Mouse (Mus musculus) midbrain, embryonic 16.5 days (tissue): ENCODE measurements around the gene Eif2b2. TPM values are rescaled to one million over a fixed set of nuclear protein-coding genes. Genes with fewer than 3 reads are reported as not detected.

Experiments
- ATAC-seq: fragments of 200-750 bp; cut with Nextera tagmentation; 2 replicates; pipeline ENCODE4 v1.8.0; 2017; ENCODE audit warnings: moderate TSS enrichment
- H3K27ac ChIP-seq: fragments of 300-500 bp; sonication (generic); 2 replicates; pipeline ENCODE4 v1.5.1; 2014; ENCODE audit warnings: mild to moderate bottlenecking, low read length, mixed read lengths
- H3K27me3 ChIP-seq: fragments of 300-500 bp; sonication (generic); 2 replicates; pipeline ENCODE4 v1.6.1; 2014; ENCODE audit warnings: low read depth, low read length, mixed read lengths; ENCODE audit not compliant: control insufficient read depth, insufficient read depth
- H3K36me3 ChIP-seq: fragments of 300-500 bp; sonication (generic); 2 replicates; pipeline ENCODE4 v1.6.1; 2014; ENCODE audit warnings: mild to moderate bottlenecking, low read length, moderate library complexity, mixed read lengths; ENCODE audit not compliant: control insufficient read depth, insufficient read depth
- H3K4me1 ChIP-seq: fragments of 300-500 bp; sonication (generic); 2 replicates; pipeline ENCODE4 v1.6.1; 2014; ENCODE audit warnings: mild to moderate bottlenecking, low read length, mixed read lengths; ENCODE audit not compliant: control insufficient read depth, insufficient read depth
- H3K4me2 ChIP-seq: fragments of 300-500 bp; sonication (generic); 2 replicates; pipeline ENCODE4 v1.6.1; 2014; ENCODE audit warnings: mild to moderate bottlenecking, low read length, mixed read lengths
- H3K4me3 ChIP-seq: fragments of 300-500 bp; sonication (generic); 2 replicates; pipeline ENCODE4 v1.5.1; 2014; ENCODE audit warnings: low read depth, mild to moderate bottlenecking, low read length, moderate library complexity, mixed read lengths
- H3K9ac ChIP-seq: fragments of 300-500 bp; sonication (generic); 2 replicates; pipeline ENCODE4 v1.6.1; 2014; ENCODE audit warnings: low read depth, low read length, mixed read lengths
- H3K9me3 ChIP-seq: fragments of 300-500 bp; sonication (generic); replicated peaks from 2 replicates; pipeline ENCODE4 v1.6.1; 2014; ENCODE audit warnings: mild to moderate bottlenecking, low read length, mixed read lengths; ENCODE audit not compliant: control insufficient read depth, poor library complexity, severe bottlenecking
- WGBS: fragments of 180-500 bp; shearing (Covaris S2); extraction: QIAGEN DNeasy Blood & Tissue Kit; methylation state at CpG from one replicate; pipeline ENCODE4 v1.1.7; 2014; 5-methylcytosine and 5-hydroxymethylcytosine counted together
- polyA plus RNA-seq: library from polyadenylated mRNA; unstranded; fragments of >200 nt; fragmentation: Nextera tagmentation; extraction: Ambion mirVana; gene quantifications from 2 replicates; pipeline ENCODE4 v1.2.1, GENCODE M21; 2015

Eif2b2 gene
- polyA plus RNA-seq, 1 experiment from 2014 or later = 75.2 TPM

DNA sequence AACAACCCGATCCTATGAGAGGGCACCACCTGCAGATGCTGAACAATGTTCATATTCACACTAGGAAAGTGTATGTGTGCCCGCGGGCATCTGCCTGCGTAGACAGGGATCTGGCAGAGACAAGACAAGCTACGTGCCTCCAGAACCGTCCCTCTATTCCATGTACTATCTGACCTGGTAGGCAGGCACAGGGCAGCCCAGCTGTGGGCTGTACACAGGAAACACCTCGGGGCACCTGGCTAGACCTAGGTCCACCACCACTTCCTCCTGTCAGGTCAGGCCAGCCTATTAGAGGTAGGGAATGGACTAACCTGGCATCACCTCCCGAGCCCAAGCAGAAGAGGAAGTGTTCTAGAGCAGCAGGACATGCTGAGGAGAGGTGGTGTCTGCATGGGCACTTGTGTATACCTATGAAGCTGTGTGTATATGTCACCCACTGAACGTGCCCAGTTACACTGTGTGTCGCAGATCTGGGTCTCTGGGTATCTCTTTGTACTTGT is 41.5 kb upstream of the Eif2b2 start, which contains the start of gene Pgf:
Gene Pgf (minus strand): TSS at position 51 of the 500 bp plus-strand sequence.
- Histone ChIP-seq H3K4me2 (peak within 1 kb of the TSS; percentile 64), H3K9ac (peak within 1 kb of the TSS; percentile 3), H3K36me3 (no peaks in the 10 kb centered on the region), H3K9me3 (no peaks in the 10 kb centered on the region), H3K27ac (no peak within 1 kb of the TSS), H3K27me3 (peaks cover 2% of the 10 kb centered on the region), H3K4me3 (peak within 1 kb of the TSS; percentile 30), H3K4me1 (peaks cover 29% of the 10 kb centered on the region)
- ATAC-seq = no peak
- WGBS = 72% methylated on average over 10 of the region's 10 CpGs

DNA sequence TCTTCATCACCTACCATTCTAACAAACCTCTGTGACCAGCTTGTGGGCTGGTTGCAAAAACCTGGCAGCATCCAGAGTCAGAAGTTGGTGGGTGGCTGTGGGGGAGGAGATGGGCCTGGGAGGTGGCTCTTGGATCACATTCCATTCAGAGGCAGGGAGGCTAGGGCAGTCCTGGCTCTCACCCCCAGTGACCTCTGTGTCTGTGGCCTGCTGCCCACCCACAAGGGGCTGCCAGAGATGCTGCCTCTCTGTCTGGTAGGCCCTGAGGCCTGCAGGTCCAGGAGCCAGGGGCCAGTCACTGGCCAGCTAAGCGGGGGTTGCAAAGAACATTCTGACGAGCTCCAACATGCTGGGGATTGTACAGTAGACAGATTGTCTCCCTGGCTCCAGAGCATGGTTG is 41.0 kb upstream of the Eif2b2 start:
- Histone ChIP-seq H3K4me3 (no peak overlapping the region), H3K4me2 (no peak overlapping the region), H3K9me3 (no peaks in the 10 kb centered on the region), H3K27me3 (peaks cover 2% of the 10 kb centered on the region), H3K9ac (no peak overlapping the region), H3K36me3 (no peaks in the 10 kb centered on the region), H3K27ac (no peak overlapping the region), H3K4me1 (peaks cover 29% of the 10 kb centered on the region)
- no peak for ATAC-seq
- WGBS = 82% methylated on average over 2 of the region's 2 CpGs

DNA sequence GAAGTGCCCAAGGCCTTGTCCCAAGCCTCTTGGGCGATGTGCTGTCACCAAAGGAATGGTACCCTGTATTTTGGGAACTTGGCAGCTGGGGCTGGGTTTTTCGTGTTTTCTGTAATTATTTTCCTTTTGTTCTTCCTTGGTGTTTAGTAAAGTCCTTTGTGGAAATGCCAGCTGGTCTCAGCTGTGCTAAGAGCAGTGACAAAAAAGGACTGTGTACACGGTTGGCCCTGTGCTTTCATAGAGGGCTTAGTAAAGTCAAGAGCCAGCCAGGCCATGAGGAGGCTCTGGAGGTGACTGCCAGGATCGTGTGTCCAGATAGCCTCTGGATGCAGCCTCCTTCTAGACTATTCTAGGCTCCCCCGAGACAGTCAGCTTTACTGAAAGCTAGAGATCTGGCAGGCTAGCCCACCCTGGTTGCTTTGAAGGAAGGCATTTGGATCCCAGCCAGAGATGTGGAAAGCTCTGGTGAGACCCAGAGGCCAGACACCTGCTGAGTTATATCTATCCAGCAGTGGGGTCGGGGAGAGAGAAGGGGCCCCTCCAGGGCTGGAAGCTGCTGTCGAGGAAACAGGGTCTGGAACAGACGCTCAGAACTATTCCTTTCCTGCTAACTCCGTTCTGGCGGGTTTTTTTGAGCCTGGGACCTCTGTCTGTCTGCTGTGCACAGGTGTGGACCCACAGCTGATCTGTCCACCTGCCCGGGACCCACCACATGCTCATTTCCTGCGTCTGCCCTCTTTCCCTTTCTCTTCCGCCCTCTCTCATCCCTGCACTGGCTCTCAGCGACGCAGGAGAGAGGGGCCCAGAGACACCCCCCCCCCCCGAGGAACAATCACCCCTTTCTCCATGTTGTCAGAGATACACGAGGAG is 37.6 kb upstream of the Eif2b2 start:
- Histone ChIP-seq H3K9ac (no peak overlapping the region), H3K4me2 (no peak overlapping the region)
- 28% methylated on average over 17 of the region's 17 CpGs for WGBS

DNA sequence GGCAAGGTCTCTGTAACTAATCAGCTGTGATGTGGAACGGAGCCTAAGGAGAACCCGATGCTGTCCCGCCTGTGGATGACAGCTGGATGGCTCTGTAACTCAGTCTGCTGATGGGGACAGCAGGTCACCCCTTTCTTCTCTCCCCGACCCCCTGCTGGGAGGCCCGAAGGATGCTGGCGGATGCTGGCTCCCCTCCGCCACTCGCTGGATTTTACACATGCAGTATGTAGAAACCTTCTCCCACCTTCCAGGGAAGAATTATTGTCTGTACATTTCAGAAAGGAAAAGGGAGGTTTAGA is 37.0 kb upstream of the Eif2b2 start:
- Histone ChIP-seq H3K27me3 (peaks cover 2% of the 10 kb centered on the region; the same call in 1 of the 2 replicates), H3K27ac (no peak overlapping the region), H3K36me3 (no peaks in the 10 kb centered on the region), H3K4me1 (peaks cover 12% of the 10 kb centered on the region; the same call in 1 of the 2 replicates), H3K9ac (no peak overlapping the region), H3K4me2 (no peak overlapping the region), H3K9me3 (no peaks in the 10 kb centered on the region), H3K4me3 (no peak overlapping the region)
- 6% methylated on average over 8 of the region's 8 CpGs for WGBS
- ATAC-seq = no peak

More for the DNA sequence above, 37.6 kb upstream of the Eif2b2 start:
- H3K9me3 ChIP-seq = no peaks in the 10 kb centered on the region
- H3K36me3 ChIP-seq = no peaks in the 10 kb centered on the region
- H3K4me1 ChIP-seq = peaks cover 15% of the 10 kb centered on the region; the same call in 1 of the 2 replicates
- no peak for ATAC-seq
- no peak overlapping the region for H3K4me3 ChIP-seq
- no peak overlapping the region for H3K27ac ChIP-seq
- H3K27me3 ChIP-seq = peaks cover 2% of the 10 kb centered on the region; the same call in 1 of the 2 replicates

DNA sequence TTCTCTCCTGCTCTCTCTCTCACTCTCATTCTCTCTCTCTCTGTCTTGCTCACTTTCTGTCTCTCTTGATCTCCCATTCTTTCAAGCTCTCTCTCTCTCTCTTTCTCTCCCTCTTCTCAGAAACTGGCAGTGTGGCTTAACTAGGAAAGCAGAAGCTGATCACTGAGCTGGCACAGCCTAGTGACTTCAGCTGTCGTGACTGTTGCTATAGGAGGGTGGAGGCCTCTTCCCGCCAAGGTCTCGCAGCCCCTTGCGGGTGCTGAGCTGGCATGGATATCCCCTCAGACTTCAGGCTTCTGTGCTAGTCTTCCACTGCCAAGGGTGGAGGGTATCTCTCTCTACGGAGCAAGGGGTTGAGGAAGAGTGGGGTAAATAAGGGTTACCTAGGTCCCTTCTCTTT is 36.4 kb upstream of the Eif2b2 start:
- Histone ChIP-seq H3K9me3 (no peaks in the 10 kb centered on the region), H3K4me3 (no peak overlapping the region), H3K36me3 (no peaks in the 10 kb centered on the region), H3K27ac (no peak overlapping the region), H3K9ac (no peak overlapping the region), H3K4me1 (peaks cover 12% of the 10 kb centered on the region; the same call in 1 of the 2 replicates), H3K4me2 (no peak overlapping the region), H3K27me3 (peaks cover 2% of the 10 kb centered on the region; the same call in 1 of the 2 replicates)
- no peak for ATAC-seq
- 52% methylated on average over 5 of the region's 5 CpGs for WGBS

DNA sequence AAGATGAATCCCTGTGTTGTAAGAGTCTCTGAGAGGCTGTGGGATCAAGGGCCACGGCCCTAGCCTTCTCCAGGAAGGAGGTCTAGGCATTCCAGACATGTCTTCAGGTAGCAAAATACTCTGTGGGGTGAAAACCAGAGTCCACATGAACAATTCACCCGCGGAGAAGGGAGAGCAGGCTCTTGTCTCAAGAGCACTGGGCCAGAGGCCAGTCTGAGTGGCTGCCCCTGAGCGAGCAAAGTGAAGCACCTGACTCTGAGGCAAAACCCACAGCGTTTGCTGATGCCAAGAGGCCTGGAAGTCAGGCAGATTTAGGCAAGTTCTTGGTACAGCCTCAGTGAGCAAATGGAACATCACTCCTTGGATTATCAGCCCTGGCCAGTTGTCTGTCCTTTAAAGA is 35.2 kb upstream of the Eif2b2 start:
- H3K27me3 ChIP-seq = peaks cover 2% of the 10 kb centered on the region; the same call in 1 of the 2 replicates
- H3K9me3 ChIP-seq = no peaks in the 10 kb centered on the region
- H3K27ac ChIP-seq = no peak overlapping the region
- no peak overlapping the region for H3K9ac ChIP-seq
- no peak overlapping the region for H3K4me2 ChIP-seq
- H3K4me1 ChIP-seq = peaks cover 12% of the 10 kb centered on the region; the same call in 1 of the 2 replicates
- H3K36me3 ChIP-seq = no peaks in the 10 kb centered on the region
- no peak overlapping the region for H3K4me3 ChIP-seq
- 75% methylated on average over 5 of the region's 5 CpGs for WGBS
- ATAC-seq = no peak

DNA sequence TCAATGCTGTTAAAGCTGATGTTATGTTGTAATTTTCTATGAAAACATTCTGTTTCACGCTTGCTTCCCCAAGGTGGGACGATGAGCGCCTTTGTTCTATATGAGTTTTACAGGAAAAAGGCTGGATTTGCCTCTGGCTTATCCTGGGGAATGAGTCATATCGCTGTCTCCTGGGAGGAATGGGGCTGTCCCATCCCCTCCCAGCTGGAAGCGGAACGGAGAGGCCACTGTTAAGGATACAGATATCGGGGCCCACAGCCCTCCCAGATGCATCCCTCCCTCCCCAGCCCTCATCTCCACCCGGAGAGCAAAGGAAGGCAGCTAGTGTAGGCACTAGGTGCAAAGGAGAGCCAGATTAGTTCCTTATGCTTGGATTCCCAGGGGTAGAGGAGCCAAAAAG is 33.5 kb upstream of the Eif2b2 start:
- no peak overlapping the region for H3K9ac ChIP-seq
- H3K36me3 ChIP-seq = no peaks in the 10 kb centered on the region
- H3K4me1 ChIP-seq = peaks cover 12% of the 10 kb centered on the region; the same call in 1 of the 2 replicates
- H3K27ac ChIP-seq = no peak overlapping the region
- no peaks in the 10 kb centered on the region for H3K9me3 ChIP-seq
- no peak overlapping the region for H3K4me2 ChIP-seq
- no peak for ATAC-seq
- H3K4me3 ChIP-seq = no peak overlapping the region
- 69% methylated on average over 8 of the region's 8 CpGs for WGBS
- H3K27me3 ChIP-seq = no peaks in the 10 kb centered on the region; the same call in 1 of the 2 replicates

DNA sequence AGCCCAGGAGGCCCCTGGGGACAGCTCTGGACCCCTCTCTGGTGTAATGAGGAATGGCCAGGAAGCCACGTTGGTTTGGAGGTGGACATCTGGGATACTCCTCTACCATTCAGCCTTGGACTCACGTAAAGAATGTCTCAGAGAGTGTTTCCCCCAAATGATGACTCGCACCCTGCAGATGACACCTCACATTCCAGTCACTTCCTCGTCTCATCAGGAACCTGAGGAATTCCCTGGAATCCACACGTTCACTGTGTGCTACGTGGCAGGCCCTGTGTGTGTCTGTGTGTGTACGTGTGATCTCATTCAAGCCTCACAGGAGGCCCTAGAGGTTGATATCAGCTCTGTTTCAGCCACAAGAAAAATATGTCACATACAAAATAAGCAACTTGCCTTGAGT is 32.9 kb upstream of the Eif2b2 start:
- H3K27me3 ChIP-seq = no peaks in the 10 kb centered on the region; the same call in 1 of the 2 replicates
- H3K9me3 ChIP-seq = no peaks in the 10 kb centered on the region
- H3K4me1 ChIP-seq = peaks cover 12% of the 10 kb centered on the region; the same call in 1 of the 2 replicates
- ATAC-seq = no peak
- no peak overlapping the region for H3K27ac ChIP-seq
- 77% methylated on average over 7 of the region's 7 CpGs for WGBS
- H3K4me3 ChIP-seq = no peak overlapping the region
- H3K36me3 ChIP-seq = no peaks in the 10 kb centered on the region
- H3K9ac ChIP-seq = no peak overlapping the region
- no peak overlapping the region for H3K4me2 ChIP-seq

DNA sequence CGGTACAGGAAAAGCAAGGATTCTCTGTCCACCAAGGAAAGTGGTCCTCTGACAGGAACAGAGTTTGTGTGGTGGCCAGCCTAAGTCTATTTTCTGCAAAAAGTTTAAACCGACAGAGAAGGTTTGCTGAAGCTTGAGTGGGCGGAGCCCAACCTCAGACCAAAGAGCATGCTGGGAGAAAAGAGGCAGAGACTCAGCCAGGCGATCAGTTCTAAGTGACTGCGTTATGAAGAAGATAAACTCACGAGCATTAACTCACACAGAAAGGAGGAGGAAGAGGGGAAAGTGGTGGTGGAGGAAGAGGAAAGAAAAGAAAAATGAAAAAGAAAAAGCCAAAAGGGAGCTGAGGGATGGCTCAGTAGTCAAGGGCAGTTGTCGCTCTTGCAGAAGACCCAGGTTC is 29.0 kb upstream of the Eif2b2 start:
- no peak overlapping the region for H3K4me2 ChIP-seq
- H3K4me1 ChIP-seq = no peaks in the 10 kb centered on the region
- no peak overlapping the region for H3K4me3 ChIP-seq
- no peak for ATAC-seq
- H3K36me3 ChIP-seq = no peaks in the 10 kb centered on the region
- H3K27me3 ChIP-seq = no peaks in the 10 kb centered on the region
- H3K27ac ChIP-seq = no peak overlapping the region
- H3K9me3 ChIP-seq = no peaks in the 10 kb centered on the region
- H3K9ac ChIP-seq = no peak overlapping the region
- 76% methylated on average over 7 of the region's 7 CpGs for WGBS
